Mouse (Mus musculus) kidney, adult 2 months (tissue): Measurements from ENCODE around the gene Atpaf2.

Source experiments
- CTCF ChIP-seq: fragments of 200-500 bp; conservative IDR thresholded peaks from 2 replicates; pipeline ENCODE4 v1.5.1; 2011; ENCODE audit warnings: low read depth, mild to moderate bottlenecking, control low read depth, low read length, moderate library complexity, mixed read lengths; ENCODE audit not compliant: insufficient read depth, insufficient read length
- POLR2A ChIP-seq: fragments of 200-500 bp; IDR thresholded peaks from one replicate; pipeline ENCODE4 v1.6.1; 2011; ENCODE audit warnings: low read depth, low read length, control low read depth

GRCm38 (mm10) chr11:60423006-60423405 lies 4.7 kb upstream of the Atpaf2 start:
- TF ChIP-seq CTCF (no peak), POLR2A (no peak)
